Mouse (Mus musculus) testis, adult 2 months (tissue): Measurements from ENCODE around the gene Cfap61.

Experiments used
- CTCF ChIP-seq: fragments of 200-500 bp; IDR thresholded peaks from 2 replicates; pipeline ENCODE4 v1.5.1; 2012; ENCODE audit warnings: low read depth, mild to moderate bottlenecking, inconsistent platforms, low read length, moderate library complexity; ENCODE audit not compliant: control insufficient read depth, insufficient read depth, insufficient replicate concordance
- POLR2A ChIP-seq: fragments of 200-500 bp; IDR thresholded peaks from 2 replicates; pipeline ENCODE4 v1.6.1; 2012; ENCODE audit warnings: low read depth, mild to moderate bottlenecking, inconsistent platforms, low read length, moderate library complexity; ENCODE audit not compliant: control insufficient read depth

DNA sequence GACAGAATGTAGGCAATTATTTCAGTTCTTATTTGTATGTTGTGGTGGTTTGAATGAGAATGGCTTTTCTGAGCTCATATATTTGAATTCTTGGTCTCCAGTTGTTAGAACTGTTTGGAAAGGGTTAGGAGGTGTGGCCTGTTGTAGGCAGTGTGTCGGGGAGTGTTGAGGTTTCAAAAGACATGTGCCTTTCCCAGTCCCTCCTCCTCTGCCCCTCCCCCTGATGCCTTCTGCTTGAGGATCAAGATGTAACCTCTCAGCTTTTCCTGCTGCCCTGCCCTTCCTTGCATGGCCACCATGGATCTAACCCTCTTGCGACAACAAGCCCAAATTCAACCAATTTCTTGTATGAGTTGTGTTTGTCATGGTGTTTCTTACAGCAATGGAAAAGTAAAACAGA, 53.2 kb downstream of the Cfap61 start:
- TF ChIP-seq POLR2A, result no peak
- no peak for TF ChIP-seq CTCF
